Mouse (Mus musculus) MEL (cell line): ENCODE results near the gene Arl15.

Experiments
- BHLHE40 ChIP-seq: IDR thresholded peaks from 2 replicates; pipeline ENCODE4 v1.6.1; 2012; ENCODE audit warnings: low read depth, mild to moderate bottlenecking, inconsistent platforms, low read length, improper control_type of control experiment, borderline replicate concordance
- CTCF ChIP-seq, 3 experiments: IDR thresholded peaks in 2 of 3; conservative IDR thresholded peaks in 1 of 3; 2 replicates each; pipeline ENCODE4 v1.5.1; 2011 to 2012; ENCODE audit warnings: low read length in 3 of 3, low read depth in 2 of 3, mild to moderate bottlenecking in 2 of 3, improper control_type of control experiment in 1 of 3, inconsistent platforms in 1 of 3, mixed read lengths in 1 of 3, moderate library complexity in 1 of 3; ENCODE audit not compliant: control insufficient read depth in 1 of 3, insufficient read depth in 1 of 3, poor library complexity in 1 of 3, severe bottlenecking in 1 of 3
- MAX ChIP-seq: IDR thresholded peaks from 2 replicates; pipeline ENCODE4 v1.6.1; 2011; ENCODE audit warnings: low read length, improper control_type of control experiment
- MEF2A ChIP-seq: IDR thresholded peaks from 2 replicates; pipeline ENCODE4 v1.6.1; 2014; ENCODE audit warnings: low read depth, mild to moderate bottlenecking, inconsistent platforms, low read length, improper control_type of control experiment; ENCODE audit not compliant: poor library complexity, insufficient replicate concordance, severe bottlenecking; ENCODE audit errors: extremely low read depth
- POLR2A ChIP-seq, 2 experiments: IDR thresholded peaks; 2 replicates each; pipeline ENCODE4 v1.6.1; 2011 to 2012; ENCODE audit warnings: low read length in 2 of 2, mild to moderate bottlenecking in 2 of 2, control low read depth in 1 of 2, improper control_type of control experiment in 1 of 2, low read depth in 1 of 2, moderate library complexity in 1 of 2; ENCODE audit not compliant: control insufficient read depth in 1 of 2, insufficient read depth in 1 of 2, poor library complexity in 1 of 2
- SIN3A ChIP-seq: IDR thresholded peaks from 2 replicates; pipeline ENCODE4 v1.6.1; 2012; ENCODE audit warnings: low read length, improper control_type of control experiment, inconsistent platforms
- ZNF384 ChIP-seq: IDR thresholded peaks from 2 replicates; pipeline ENCODE4 v1.6.1; 2012; ENCODE audit warnings: low read depth, mild to moderate bottlenecking, inconsistent platforms, low read length, improper control_type of control experiment

DNA sequence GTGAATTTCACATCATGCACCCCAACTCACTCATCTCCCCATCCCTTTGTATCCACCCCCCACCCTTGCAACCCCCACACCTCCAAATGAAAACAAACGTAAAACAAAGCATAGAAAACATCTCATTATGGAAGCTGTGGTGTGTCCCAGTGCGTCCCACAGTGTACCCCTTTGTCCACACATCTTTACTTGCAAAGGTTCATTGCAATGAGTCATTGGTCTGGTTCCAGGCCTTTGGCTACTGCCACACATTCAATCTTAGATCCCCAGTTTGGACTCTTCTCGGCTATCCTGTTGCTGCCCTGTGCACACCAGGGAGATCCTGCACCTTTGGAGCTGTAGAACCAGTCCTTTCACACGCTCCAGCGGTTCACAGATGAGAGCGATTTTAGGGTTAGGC lies 41.6 kb downstream of the Arl15 start:
- no peak for TF ChIP-seq POLR2A (IDR thresholded peaks at IDR 0.05; ENCODE audit: control insufficient read depth in 1 of 2, insufficient read depth in 1 of 2, low read depth in 1 of 2, low read length in 2 of 2, poor library complexity in 1 of 2)
- TF ChIP-seq CTCF (IDR thresholded peaks at IDR 0.05 in 2 of 3, conservative IDR thresholded peaks at IDR 0.05 in 1 of 3; ENCODE audit: control insufficient read depth in 1 of 3, insufficient read depth in 1 of 3, low read depth in 2 of 3, low read length in 3 of 3, poor library complexity in 1 of 3, severe bottlenecking in 1 of 3): no peak
- no peak for TF ChIP-seq ZNF384
- no peak for TF ChIP-seq SIN3A
- no peak for TF ChIP-seq MAX
- no peak for TF ChIP-seq MEF2A
- TF ChIP-seq BHLHE40: no peak
